Mouse (Mus musculus) bone marrow, adult 2 months (tissue): Measurements from ENCODE around the gene Smpd3. TPM values are rescaled to one million over a fixed set of nuclear protein-coding genes. Genes with fewer than 3 reads are reported as not detected.
A peak's percentile ranks its signal among the peaks of the same experiment; 100 is the strongest.
"Not testable (repeated sequence)": the region's sequence is repeated elsewhere in the genome, so short reads cannot be mapped to it uniquely, and the experiment has no call there.

Source experiments
- H3K27ac ChIP-seq: fragments of 200-500 bp; 2 replicates; pipeline ENCODE4 v1.5.1; 2012; ENCODE audit warnings: low read depth, mild to moderate bottlenecking, control low read depth, inconsistent platforms, low read length; ENCODE audit not compliant: control insufficient read depth, poor library complexity, insufficient read depth
- H3K4me1 ChIP-seq: fragments of 200-500 bp; 2 replicates; pipeline ENCODE4 v1.6.1; 2011; ENCODE audit warnings: low read length; ENCODE audit not compliant: control insufficient read depth, insufficient read depth
- H3K4me3 ChIP-seq: fragments of 200-500 bp; replicated peaks from 2 replicates; pipeline ENCODE3; 2011; ENCODE audit warnings: mild to moderate bottlenecking, low read depth, low read length, control low read depth; ENCODE audit not compliant: control insufficient read depth
- CTCF ChIP-seq: fragments of 200-500 bp; IDR thresholded peaks from 2 replicates; pipeline ENCODE4 v1.5.1; 2011; ENCODE audit warnings: low read length, control low read depth; ENCODE audit not compliant: control insufficient read depth, insufficient read depth
- POLR2A ChIP-seq: fragments of 200-500 bp; IDR thresholded peaks from 2 replicates; pipeline ENCODE4 v1.6.1; 2011; ENCODE audit warnings: low read depth, mild to moderate bottlenecking, control low read depth, low read length, borderline replicate concordance; ENCODE audit not compliant: control insufficient read depth
- WGBS: fragments of 180-500 bp; shearing (Covaris S2); methylation state at CpG from one replicate; pipeline ENCODE4 v1.1.7; 2018; 5-methylcytosine and 5-hydroxymethylcytosine counted together
- polyA plus RNA-seq: library from polyadenylated mRNA; stranded (reverse); fragments of >200 nt; gene quantifications from 2 replicates; pipeline ENCODE4 v1.2.4, GENCODE M21; 2011; ENCODE audit warnings: low replicate concordance; ENCODE audit not compliant: missing spikeins, insufficient read depth, insufficient read length

The Smpd3 gene
- polyA plus RNA-seq, 1 experiment: 0.87 TPM

DNA sequence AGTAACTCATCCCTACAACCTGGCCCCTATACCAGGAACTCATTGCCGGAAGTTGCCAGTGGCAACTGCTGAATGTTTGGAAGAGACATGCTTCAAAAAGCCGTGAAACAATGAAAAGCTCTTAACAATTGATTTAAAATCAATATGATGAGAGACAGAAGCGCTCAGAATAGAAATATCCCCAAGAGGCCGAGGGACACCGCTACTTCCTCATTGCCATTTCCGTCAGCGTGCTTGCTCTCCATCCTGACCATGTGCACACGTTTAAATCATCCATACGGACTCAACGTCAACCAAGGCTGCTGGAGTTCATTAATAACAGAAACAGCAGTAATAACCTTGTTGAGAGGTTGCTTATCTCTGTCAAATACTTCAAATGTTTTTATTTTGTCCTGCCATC, 21.3 kb downstream of the Smpd3 start:
- TF ChIP-seq CTCF (no peak), POLR2A (no peak)
- Histone ChIP-seq H3K4me1 (no peaks in the 10 kb centered on the region), H3K4me3 (no peak overlapping the region), H3K27ac (no peak overlapping the region)
- WGBS: 9% methylated on average over 10 of the region's 10 CpGs

DNA sequence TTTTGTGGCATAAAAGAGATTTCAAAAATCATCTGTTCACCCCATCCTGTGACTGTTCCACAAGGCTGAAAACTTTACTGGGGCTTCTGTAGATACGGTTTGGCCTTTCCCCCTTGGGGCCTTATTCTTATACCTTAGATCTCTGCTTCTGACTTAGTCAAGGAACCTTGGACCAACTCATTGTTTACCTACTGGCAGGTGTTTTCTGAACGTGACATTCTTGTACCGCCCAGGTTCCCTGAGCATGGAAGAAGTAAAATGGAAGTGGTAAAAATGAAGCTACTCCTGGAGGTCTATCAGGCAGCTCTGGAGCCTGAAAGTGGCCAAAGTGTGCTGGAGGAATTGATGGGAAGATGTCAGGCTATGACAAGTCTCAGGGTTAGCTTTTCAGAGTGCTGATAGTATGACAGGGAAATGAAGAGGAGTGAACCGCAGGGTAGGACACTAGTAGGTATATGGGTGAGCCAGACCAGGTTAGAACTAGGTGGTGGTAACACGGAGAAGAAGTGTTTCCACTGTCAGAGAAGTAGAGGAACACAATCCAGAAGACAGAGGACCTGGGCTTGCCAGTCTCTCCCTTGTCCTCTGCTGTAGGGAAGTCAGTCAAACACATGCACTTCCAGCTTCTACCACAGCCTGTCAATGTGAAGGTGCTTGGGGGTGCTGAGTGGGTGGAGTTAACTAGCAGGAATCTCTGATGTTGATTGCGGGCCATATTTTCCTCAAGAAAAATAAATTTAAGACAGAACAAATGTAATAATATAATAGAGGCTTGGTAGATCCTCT, 22.2 kb downstream of the Smpd3 start:
- Histone ChIP-seq H3K27ac (no peak overlapping the region), H3K4me3 (no peak overlapping the region), H3K4me1 (no peaks in the 10 kb centered on the region)
- 54% methylated on average over 6 of the region's 6 CpGs for WGBS
- TF ChIP-seq POLR2A (no peak), CTCF (no peak)

DNA sequence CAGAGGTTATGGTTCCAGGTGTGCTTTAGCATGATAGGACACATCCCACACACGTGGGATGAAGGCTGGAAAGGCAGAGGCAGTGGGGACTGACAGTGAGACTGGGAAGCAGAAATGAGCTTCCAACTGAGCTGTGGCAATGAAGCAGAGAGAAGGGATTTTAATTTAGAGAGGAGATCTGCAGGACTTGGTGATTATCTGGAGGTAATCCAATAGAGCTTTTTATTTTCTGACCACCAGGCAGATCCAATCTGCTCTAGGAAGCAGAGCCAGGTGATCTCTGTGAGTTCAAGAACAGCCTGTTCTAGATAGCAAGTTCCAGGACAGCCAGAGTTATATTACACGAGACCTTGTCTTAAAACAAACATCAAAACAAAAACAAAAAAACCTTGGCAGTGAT, 24.0 kb downstream of the Smpd3 start:
- WGBS: 59% methylated on average over 2 of the region's 2 CpGs

DNA sequence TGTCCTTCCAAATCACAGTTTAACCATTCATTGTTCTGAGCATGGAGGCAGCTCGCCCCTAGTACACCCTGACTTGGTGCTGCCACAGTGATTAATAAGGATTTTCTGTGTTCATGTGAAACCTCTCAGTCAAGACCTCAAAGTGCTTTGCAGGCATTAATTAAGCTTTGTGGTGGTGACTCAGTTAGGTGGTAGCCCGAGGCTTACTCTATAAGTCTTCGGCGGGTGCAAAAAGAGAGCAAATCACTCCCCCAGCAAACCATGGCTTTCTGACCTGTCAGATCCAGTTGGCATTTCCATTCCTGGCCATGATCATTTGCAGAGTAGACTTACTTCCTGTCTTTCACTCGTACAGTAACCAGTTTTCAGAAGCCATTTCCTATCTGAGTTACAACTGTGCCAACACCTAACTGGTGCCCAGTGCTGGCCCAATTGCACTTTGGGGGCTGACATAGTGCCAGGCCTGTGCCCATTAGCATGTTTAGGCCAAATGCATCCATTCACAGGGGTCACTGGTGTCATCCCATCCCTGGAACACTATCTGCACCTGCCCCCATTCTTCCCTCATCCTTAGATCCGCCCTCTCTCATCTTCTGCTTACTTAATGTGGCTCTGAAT, 24.6 kb downstream of the Smpd3 start:
- H3K27ac ChIP-seq: no peak overlapping the region
- no peak overlapping the region for H3K4me3 ChIP-seq
- TF ChIP-seq POLR2A (no peak), CTCF (no peak)
- 62% methylated on average over 6 of the region's 6 CpGs for WGBS
- H3K4me1 ChIP-seq: no peaks in the 10 kb centered on the region; the same call in 1 of the 2 replicates

More for the DNA sequence above, 24.0 kb downstream of the Smpd3 start:
- Histone ChIP-seq H3K4me1 (no peaks in the 10 kb centered on the region), H3K27ac (no peak overlapping the region), H3K4me3 (no peak overlapping the region)
- TF ChIP-seq POLR2A (no peak), CTCF (no peak)

DNA sequence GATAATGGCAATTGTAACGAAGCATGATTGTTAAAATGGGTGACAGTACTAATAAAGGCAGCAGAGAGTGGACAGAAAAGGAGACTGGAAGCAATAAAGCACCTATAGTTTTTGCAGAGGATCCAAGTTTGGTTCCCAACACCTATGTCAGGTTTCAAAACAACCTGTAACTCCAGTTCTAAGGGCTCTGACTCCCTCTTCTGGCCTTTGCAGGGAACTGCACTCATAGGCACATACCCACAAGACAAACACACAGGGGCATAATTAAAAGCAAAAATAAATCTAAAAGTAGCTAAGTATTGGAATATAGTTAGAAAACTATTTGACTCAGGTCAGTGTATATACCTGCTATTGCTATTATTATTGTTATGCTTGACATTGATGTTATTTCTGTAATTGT, 25.8 kb downstream of the Smpd3 start:
- H3K4me3 ChIP-seq: no peak overlapping the region

DNA sequence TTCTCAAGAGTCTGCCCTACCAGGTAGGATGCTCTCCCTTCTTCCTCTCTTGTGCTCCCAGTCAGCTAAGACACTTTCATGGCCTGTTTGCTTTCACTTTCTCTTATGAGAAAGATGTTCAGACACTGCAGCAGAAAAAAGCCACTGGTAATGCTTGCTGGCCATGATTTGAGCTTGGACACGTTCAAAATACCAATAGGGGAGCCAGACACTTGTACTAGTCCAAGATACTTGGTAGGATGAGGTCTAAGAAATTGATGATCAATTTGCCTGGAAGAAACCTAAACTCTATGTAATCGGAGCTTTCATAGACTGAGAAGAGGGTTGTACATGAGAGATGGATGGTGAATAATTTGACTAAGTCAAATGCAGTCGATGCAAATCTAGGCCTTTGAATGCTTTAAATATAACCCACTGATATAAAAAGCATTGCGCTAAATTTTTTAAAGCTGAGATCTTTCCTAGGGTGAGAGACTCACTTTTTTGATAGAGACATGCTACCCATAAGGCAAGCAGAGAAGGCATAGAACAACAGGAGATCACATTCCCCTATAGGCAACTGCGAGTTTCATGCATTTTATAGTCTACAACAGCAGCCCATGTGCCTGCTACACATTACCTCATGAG, 27.6 kb downstream of the Smpd3 start:
- no peak overlapping the region for H3K4me3 ChIP-seq
- 71% methylated on average over 5 of the region's 5 CpGs for WGBS
- no peak for TF ChIP-seq POLR2A
- no peak for TF ChIP-seq CTCF
- no peak overlapping the region for H3K27ac ChIP-seq
- no peaks in the 10 kb centered on the region; the same call in 1 of the 2 replicates for H3K4me1 ChIP-seq

More for the DNA sequence above, 25.8 kb downstream of the Smpd3 start:
- 83% methylated on average over 1 of the region's 1 CpGs for WGBS
- H3K27ac ChIP-seq: no peak overlapping the region
- no peaks in the 10 kb centered on the region; the same call in 1 of the 2 replicates for H3K4me1 ChIP-seq
- TF ChIP-seq CTCF: no peak
- TF ChIP-seq POLR2A: no peak

DNA sequence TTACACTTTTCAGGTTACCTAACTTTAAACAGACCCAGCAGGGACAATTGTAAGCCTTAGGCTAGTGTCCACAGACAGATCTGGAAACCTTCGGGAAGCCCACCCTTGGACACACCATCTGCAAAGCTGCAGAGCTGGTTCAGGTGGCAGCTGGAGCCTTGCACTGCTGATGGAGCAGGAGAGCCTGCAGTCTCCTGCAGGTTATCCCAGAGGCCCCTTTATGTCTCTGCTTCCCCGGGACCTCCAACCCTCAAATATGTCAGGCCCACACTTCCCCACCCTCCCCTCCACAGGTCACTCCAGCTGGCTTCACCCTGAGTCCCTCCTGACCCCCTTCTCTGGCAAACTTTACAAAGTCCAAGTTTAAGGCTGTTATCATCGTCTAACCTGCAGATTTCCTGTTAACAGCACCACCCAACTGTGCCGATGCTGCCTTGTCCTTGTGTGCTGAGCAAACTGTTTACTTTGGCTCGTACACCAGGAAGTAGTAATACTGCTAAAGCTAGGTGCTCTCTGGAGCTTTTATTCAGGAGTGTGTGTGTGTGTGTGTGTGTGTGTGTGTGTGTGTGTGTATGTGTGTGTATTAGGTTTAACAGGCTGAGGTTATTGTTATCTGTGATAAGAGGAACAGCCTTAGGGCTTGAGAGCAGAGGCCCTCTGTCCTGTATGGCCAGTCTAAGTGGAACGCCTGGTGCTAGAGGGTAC, 29.6 kb downstream of the Smpd3 start:
- WGBS: 30% methylated on average over 6 of the region's 6 CpGs
- not testable (repeated sequence) for H3K4me3 ChIP-seq, H3K4me1 ChIP-seq
- H3K27ac ChIP-seq: 0 out of 2 replicates have a peak overlapping the region, but pooled peaks have one; percentile 3

DNA sequence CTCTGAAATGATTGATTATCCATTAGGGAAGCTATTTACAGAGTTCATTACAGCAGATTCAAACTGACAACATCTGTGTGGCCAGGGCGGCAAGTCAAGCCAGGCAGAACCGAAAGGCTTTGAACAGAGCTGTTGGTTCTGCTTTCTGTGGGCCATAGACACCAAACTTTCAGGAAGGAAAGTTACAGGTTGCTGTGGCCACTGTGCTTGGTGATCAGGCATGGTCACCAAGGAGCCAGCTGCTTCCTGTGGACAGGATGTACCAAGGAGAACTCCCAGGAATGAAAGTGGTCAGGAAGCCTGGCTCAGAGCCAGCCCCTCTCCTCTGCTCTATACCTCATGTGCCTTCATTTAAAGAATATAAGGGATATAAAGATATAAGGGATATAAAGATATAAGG, 30.2 kb downstream of the Smpd3 start:
- no peak for TF ChIP-seq POLR2A
- TF ChIP-seq CTCF: no peak
- no peaks in the 10 kb centered on the region; the same call in 1 of the 2 replicates for H3K4me1 ChIP-seq
- no peak overlapping the region for H3K27ac ChIP-seq
- whole genome bisulfite sequencing: 6% methylated on average over 2 of the region's 2 CpGs
- no peak overlapping the region for H3K4me3 ChIP-seq

DNA sequence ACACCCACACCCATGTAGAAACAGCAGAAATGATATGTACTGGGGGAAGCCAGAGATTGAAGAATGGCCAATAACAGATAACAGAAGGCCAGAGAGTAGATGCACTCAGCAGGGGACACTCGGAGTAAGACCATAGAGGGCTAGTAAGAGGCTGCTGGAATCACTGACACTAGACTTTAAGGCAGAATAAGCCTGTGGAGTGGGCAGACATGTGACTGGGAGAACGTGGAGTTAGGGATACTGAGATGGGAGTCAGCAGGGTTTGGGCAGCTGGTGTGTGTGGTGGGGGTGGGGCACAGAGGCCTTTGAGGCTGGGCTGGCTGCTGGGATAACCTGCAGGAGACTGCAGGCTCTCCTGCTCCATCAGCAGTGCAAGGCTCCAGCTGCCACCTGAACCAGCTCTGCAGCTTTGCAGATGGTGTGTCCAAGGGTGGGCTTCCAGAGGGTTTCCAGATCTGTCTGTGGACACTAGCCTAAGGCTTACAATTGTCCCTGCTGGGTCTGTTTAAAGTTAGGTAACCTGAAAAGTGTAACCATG, 31.0 kb downstream of the Smpd3 start:
- H3K4me1 ChIP-seq, H3K27ac ChIP-seq, H3K4me3 ChIP-seq: not testable (repeated sequence)
- 73% methylated on average over 2 of the region's 2 CpGs for WGBS
